Mouse (Mus musculus): ENCODE results near the gene Msrb2.

Gene Msrb2

DNA sequence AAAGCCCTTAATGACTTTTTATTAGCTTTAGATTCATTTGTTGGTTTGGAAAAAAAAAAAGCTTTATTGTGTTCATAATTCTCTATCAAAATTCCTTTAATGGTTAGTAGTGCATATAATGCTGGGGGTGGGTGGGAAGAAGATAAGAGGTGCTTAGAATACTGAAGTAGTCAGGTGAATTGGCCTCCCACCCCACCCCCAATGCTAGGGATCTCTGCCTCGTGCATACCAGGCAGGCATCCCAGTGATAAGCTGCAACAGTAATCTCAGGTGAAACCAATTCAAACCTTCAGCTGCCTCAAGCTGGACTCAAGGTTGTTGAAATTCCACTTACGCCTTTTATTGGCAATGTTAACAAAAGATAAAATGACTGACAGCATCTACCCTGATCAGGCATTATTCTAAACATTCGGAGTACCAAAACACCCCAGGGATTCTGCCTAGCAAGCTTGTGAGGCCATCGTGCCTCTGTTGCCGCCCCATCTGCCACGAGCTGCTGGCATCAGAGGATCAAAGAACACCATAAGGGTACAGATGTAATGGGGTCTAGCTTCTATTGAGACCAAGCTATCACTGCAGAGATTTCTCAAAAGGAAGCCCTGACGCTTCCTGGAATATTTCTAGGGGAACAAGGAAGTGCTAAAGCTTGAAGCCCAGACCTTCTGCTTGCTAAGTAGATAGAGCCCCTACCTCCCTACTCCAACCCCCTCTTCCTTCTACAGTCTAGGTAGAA is 19.3 kb downstream of the Msrb2 start:
- DNase-seq (ENCODE audit: low spot score) = no peak

DNA sequence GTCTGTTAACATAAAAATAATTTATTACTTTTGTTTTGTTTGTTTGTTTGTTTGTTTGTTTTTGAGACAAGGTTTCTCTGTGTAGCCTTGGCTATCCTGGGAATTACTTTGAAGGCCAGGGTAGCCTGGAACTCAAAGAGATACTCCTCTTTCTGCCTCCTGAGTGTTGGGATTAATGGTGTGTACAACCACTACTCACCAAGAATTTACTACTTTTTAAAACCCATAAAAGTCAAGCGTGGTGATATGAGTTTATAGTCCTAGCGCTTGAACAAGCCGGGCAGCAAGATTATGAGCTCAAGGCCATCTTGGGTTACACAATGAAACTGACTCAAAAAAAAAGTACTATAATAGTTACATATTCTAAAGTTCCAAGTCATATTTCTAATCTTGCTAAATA is 20.4 kb downstream of the Msrb2 start:
- no peak for DNase-seq (ENCODE audit: low spot score)

DNA sequence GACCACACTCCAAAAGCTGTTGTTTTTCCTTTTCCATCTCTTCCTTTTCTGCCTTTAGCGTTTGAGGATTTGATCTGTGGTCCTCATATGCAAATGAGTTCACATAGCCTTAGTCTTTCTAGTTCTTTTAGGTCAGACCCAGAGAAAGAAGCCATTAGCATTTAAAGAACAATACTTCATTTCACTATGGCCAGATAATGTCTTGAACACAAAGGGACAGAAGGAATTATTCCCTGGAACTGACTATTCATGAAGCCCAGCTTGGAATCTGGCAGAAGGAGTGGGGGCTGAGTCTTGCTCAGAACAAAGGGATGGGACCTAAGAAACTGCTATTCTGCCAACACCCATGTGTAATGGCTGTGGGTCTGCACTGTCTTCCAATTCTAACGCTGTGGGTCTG is 21.6 kb downstream of the Msrb2 start:
- DNase-seq (ENCODE audit: low spot score) = no peak

DNA sequence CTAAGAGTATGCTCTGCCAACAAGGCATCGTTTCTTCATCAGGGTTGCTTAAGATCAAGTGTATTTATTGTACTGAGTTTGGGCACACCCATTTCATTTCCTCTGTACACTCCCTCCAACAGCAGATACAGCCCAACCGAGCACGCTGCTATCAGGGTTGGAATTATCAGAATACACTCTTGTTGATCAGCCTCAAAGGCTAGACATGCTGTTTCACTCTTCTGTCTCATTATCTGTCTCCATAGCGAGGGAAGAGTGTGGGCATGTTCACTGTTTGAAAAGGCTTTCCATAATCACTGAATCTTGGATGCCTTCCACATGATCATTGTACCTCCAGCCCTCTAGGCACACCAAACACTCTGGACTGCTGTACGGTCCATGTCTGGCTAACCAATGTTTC is 34.2 kb downstream of the Msrb2 start:
- DNase-seq (ENCODE audit: low spot score) = no peak

DNA sequence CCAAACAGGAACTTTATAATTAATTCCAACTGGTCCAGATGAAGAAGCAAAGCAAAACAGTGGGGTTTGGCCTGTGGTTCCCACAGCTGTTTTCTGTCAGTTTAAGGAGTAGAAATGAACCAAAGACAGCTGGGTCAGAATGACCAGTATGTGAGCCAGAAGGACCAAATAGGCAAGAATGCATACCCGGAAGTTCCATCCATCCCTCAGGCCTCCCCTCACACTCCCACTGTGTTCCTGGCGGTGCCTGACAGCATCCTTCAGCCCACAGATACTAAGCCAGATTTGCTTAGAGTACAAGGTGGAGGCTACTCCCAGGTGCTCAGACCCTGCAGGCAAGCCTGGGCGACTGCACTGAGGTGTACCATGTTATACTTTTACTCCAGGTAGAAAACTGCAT is 35.3 kb downstream of the Msrb2 start:
- no peak for DNase-seq (ENCODE audit: low spot score)

DNA sequence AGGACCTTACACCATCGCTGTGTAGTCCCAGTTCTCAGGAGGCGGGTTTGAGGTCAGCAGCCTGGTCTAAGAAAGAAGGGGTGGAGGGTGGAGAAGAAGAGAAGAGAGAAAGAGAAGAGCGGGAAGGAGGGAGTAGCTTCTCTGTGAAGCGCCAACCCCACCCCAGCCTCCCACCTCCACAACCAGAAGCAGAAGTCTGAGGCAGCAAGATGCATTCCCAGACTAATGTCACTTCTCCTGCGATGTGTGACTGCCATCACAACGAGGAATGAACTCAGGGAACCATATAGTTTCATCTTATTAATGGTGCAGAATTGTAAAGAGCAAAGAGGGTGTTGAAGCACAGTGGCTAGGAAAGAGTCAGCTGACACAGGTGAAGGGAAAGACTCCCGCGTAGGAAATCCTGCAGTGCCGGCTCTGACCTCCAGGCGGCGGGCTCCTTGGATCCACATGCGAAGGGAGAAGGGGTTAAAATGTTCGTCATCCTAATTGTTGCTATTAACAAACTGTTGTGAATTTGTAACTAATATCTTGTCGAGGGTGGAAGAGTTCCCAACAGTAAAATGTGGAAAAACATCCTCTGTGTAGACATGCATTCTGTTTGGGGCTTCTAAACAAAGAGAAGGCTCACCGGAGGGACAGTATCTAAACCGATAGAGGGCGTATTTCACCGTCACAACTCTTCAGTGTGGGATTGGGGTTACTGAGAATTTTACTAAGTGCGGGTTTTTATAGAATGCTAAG is 43.2 kb downstream of the Msrb2 start:
- peak; percentile 41 for DNase-seq (ENCODE audit: low spot score)

DNA sequence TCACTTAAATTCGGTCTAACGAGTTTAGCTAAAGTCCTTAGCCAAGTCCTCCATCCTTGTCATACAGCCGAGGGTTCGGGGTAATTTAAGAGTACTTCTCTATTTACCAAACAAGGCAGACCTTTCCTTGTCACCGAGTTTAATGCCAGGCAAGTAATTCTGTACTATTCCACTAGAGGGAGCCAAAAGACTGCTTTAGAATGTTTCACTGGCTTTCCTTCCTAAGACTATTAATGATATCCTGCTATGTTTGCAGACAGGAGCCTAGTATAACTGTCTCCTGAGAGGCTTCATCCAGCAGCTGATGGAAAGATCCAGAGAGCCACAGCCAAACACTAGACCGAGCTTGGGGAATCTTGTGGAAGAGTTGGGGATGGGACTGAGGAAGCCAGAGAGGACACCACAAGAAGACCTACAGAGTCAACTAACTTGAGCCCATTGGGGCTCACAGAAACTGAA is 43.9 kb downstream of the Msrb2 start:
- DNase-seq (ENCODE audit: low spot score) = peak; percentile 11

DNA sequence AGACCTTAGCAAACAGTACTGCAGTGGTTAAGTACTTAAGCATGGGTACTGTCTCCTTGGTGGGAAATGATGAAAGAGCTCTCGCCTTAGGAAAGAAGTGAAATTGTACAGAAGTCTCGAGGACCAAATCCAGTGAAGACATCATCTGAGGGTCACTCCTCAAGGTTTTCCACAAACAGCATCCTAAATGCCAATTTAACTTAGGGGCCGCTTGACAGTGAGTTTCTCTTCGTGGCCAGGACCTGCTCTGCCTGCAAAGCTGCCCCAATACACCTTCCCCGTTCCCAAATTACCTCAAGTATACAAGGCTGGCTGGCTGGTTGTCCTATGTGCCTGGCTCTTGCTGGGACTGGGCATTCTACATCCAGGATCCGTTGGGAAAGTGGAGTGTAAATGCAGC is 44.8 kb downstream of the Msrb2 start:
- no peak for DNase-seq (ENCODE audit: low spot score)

DNA sequence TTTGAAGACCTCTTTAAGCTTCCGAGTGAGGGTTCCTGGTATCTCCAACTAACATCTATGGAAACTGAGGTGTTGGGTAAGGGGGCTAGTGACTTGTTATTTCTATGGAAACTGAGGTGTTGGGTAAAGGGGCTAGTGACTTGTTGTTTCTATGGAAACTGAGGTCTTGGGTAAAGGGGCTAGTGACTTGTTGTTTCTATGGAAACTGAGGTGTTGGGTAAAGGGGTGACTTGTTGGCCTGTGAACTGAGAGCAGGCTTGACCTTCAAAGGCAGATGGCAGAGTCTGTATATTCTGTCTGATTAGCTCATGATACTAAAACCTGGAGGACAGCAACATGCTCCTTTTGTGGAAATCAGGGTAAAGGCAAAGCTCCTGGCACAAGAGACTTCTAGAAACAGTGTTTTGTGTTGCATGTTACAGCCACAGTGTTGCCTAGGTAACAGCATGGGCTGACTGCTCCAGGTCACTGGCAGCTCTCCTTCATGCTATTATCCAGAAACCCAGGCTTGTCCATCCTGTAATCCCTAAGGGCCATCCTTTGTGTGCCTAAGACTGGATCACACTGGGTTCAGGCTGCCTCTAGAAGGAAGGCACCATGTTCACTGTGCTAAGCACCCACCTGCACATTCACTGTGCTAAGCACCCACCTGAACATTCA is 48.6 kb downstream of the Msrb2 start:
- DNase-seq (ENCODE audit: low spot score) = no peak

DNA sequence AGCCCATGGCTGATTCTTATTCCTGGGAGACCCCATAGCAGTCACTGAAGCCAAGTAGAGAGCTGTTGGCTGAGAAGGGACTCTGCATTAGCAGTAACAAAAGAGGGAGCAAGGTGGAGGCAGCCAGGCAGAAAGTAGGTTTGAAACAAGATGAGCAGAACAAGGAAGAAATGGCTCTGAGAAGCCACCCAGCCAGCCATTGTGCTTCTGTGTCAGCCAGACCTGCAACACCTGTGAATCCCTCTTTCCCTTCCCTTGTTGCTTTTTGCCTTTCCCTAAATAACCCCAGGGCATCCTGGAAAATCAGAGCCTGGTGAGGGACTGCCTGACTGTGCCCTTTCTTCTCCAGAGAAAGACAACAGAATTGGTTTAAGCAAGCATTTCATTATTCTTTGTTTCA is 51.0 kb downstream of the Msrb2 start:
- no peak for DNase-seq (ENCODE audit: low spot score)

DNA sequence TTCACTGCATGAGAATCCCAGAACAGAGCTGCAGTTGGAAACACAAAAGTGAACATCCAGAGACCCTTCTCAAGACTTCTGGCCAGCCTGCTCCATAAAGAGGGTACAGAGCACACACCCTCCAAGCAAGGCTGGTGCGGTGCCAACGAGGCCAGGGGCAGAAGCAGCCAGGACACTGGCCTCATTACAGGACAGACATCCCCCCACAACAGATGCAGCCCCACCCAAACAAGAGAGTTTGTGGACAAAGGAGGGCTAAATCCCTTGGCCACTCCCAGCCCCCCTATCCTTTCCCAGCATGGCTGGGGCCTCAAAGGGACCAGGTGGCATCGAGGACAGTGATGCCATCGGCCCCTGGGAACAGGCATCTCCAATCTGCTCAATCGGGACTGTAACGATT is 51.8 kb downstream of the Msrb2 start:
- no peak for DNase-seq (ENCODE audit: low spot score)

DNA sequence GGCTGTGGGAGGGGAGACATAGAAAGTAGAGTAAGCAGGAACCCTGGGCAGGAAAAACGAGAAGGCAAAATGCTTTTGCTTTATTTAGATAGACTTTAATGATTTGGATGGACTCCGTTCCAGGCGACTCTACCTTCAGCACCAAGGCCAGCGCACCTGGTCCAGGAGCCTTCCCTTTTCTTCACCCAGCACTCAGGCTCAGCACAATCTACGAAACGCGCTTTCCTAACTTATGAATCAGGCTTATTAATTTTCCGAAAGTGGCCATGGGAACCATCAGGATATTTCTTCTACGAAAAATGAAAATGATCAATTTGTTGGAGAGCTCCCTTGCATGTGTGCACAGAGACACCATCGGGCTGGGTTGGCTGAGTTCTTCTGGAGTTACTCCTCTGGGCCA is 57.8 kb downstream of the Msrb2 start:
- no peak for DNase-seq (ENCODE audit: low spot score)

DNA sequence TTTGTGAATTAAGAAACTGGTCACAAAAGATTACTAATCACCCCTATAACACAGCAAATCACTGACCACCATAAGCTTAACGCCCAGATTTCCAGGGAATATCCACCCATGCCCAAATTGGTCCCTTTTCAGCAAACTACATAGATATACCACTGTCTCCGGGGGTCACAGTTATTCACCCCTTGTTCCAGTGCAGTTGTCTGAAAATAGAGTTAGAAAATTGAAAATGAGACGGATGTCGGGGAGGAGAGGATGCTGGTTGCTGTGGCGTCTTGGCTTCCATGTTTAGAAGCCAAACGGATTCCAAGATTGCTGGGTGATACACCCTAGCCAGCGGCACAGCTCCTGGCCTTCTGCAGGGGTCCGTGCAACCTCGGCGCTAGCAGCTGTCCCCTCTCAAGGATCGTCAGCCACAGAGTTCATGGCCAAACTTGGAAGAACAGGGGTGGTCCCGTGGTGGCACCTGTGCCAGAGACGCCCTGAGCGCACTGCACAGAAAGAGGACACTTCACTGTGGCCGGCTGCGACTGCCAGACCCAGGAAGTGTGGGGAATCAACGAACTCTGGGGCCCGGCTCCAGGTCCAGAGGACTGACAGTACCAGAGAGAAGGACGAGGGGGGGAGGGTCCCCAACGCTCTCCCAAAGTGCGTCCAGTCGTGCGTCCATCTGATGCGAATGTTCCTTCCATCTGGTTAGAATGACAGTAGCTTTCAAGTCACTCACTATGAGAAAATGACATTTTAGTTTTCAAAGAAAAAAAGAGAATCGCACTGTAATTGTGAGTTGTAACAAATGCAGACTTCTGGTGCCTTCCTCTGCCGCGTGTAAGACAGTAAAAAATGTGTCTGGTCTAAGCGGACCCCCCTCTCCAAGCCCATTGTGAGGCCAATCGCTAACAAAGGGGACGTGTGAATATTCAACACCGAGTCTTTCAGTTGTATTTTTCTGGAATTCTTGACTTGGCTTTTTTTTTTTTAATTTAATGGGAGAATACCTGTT is 58.8 kb downstream of the Msrb2 start:
- no peak for DNase-seq (ENCODE audit: low spot score)

DNA sequence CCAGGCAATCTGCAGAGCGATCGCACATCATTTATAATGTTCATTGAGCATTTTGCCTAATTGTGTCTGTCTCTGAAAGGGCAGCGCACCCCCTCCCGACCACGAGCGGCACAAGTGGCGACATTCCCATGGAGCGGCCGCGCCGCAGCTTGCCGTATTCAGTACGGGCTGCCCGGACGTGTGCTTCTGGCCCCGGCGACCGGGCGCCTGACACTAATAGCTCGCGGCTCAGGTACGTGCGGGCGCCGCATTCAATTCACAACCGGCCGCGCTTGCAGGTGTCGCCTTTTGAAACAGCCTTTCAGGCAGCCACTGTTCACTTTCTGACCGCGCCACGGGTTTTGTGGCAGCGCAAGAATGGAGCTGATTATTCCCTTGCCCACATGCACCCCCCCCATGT is 59.5 kb downstream of the Msrb2 start:
- no peak for DNase-seq (ENCODE audit: low spot score)

DNA sequence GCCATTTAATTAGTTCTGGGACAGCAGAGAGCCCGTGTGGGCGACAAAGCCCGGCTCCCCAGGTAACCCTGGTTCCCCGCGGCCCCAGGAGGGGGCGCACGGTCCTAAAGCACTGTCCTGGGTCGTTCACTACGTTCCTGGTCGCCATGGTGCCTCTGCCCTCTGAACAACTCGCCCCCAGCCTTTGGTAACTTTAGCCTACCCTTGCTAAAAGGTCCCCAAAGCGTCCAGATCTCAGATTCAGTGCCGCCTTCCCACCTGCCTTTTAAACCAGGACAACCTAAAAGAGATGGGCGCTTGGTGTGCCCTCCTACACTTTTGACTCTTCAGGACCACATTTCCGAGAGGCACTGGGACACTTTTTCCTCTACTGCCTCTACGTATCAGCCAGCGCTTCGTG is 59.9 kb downstream of the Msrb2 start:
- no peak for DNase-seq (ENCODE audit: low spot score)

DNA sequence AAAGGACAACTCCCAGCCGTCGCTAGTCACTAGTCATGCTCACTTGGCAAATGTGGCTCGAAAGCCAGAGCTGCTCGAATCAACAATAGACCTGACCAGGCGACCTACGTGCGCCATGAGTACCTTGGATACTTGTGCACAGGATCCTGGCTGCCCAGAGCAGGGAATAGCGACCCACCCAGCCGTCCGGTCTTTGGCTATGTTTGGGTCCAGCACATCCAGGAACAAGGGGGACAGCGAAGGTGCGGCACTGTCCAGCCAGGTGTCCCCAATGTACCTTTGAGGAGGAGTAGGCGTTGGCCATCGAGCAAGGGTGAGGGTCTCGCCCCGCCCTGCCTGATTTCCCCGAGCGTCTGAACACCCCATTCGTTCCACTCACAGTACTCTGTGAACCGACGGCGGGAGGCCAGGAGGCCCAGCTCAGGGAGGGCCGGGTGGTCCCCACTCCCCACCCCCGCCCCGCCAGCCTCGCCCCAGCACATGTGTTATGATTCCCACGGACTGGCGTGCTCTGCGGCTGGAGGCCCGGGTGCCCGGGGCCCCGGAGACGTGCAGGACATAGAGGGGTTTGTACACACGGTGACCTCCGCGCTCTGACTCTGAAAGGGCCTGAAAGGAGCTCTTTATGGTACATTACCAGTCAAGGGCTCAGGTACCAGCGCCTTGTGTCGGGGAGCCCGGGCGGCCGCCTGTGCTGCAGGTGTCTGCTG is 60.5 kb downstream of the Msrb2 start:
- DNase-seq (ENCODE audit: low spot score) = no peak

DNA sequence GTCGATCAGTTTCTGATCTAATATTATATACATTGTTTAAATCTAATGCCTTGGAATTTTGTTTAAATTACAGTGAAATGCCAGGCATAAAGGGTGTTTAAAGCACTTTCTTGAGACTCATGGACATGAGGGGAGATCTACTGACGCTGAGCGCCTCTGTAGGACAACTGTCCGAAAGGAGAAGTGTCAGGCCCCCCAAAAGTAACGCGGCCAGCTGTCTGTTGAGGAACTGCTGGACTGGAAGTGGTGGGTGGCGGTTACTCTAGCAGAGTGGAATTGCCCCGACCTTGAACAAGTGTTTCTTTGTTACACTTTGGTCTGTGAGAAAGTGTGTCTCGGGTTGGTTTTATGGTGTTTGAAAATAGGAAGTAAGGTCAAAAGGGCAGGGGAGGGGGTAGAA is 73.1 kb downstream of the Msrb2 start:
- no peak for DNase-seq (ENCODE audit: low spot score)
